Mouse (Mus musculus): ENCODE measurements around the gene Sstr3.
A peak's percentile ranks its signal among the peaks of the same experiment; 100 is the strongest.

Sstr3 gene

GRCm38 (mm10) chr15:78494968-78495406 is 49.5 kb downstream of the Sstr3 start, which contains the start of gene Il2rb:
Il2rb (minus strand) TSS chr15:78495271.
- DNase-seq = no peak

- DNase-seq = no peak
These were observed 51.0 kb downstream of the Sstr3 start for GRCm38 (mm10) chr15:78493401-78494010.

GRCm38 (mm10) chr15:78491301-78491700 is 53.2 kb downstream of the Sstr3 start:
- peak in 1 of 2 experiments; percentile 55 for DNase-seq

GRCm38 (mm10) chr15:78489906-78490305 is 54.6 kb downstream of the Sstr3 start:
- no peak for DNase-seq

- peak; percentile 50 to 74 for DNase-seq
These were observed 55.2 kb downstream of the Sstr3 start for GRCm38 (mm10) chr15:78489248-78489647.

- peak; percentile 57 to 61 for DNase-seq
These were observed 57.4 kb downstream of the Sstr3 start for GRCm38 (mm10) chr15:78487066-78487465.
